Mouse (Mus musculus) lung, adult 2 months (tissue): ENCODE data around the gene Klhdc10.
"Not testable (repeated sequence)": the region's sequence is repeated elsewhere in the genome, so short reads cannot be mapped to it uniquely, and the experiment has no call there.

Source experiments
- CTCF ChIP-seq: fragments of 200-500 bp; IDR thresholded peaks from 2 replicates; pipeline ENCODE4 v1.5.1; 2011; ENCODE audit warnings: mild to moderate bottlenecking, low read length, control low read depth; ENCODE audit not compliant: insufficient read depth
- POLR2A ChIP-seq: fragments of 200-500 bp; IDR thresholded peaks from 2 replicates; pipeline ENCODE4 v1.6.1; 2011; ENCODE audit warnings: low read depth, mild to moderate bottlenecking, control low read depth, low read length, borderline replicate concordance; ENCODE audit errors: extremely low read depth

GRCm38 (mm10) chr6:30390271-30390670 lies 11.4 kb upstream of the Klhdc10 start:
- TF ChIP-seq POLR2A, CTCF: not testable (repeated sequence)
